Mouse (Mus musculus) thymus, adult 2 months (tissue): Measurements from ENCODE around the gene Mapk8. TPM values are rescaled to one million over a fixed set of nuclear protein-coding genes. Genes with fewer than 3 reads are reported as not detected.

Experiments
- DNase-seq: peaks from one replicate; pipeline ENCODE4 v3.0.0; 2021
- H3K27ac ChIP-seq: fragments of 200-500 bp; 2 replicates; pipeline ENCODE4 v1.5.1; 2012; ENCODE audit warnings: low read length, control low read depth; ENCODE audit not compliant: control insufficient read depth, insufficient read depth
- H3K27me3 ChIP-seq: fragments of 200-500 bp; 2 replicates; pipeline ENCODE4 v1.6.1; 2012; ENCODE audit warnings: mild to moderate bottlenecking, low read length, moderate library complexity, mixed read lengths; ENCODE audit not compliant: control insufficient read depth, insufficient read depth
- H3K36me3 ChIP-seq: fragments of 200-500 bp; 2 replicates; pipeline ENCODE4 v1.6.1; 2012; ENCODE audit warnings: mild to moderate bottlenecking, low read length, moderate library complexity; ENCODE audit not compliant: control insufficient read depth, insufficient read depth
- H3K4me1 ChIP-seq: fragments of 200-500 bp; replicated peaks from 2 replicates; pipeline ENCODE4 v1.6.1; 2012; ENCODE audit warnings: low read length; ENCODE audit not compliant: control insufficient read depth, insufficient read depth
- H3K4me3 ChIP-seq: fragments of 200-500 bp; 2 replicates; pipeline ENCODE4 v1.5.1; 2012; ENCODE audit warnings: mild to moderate bottlenecking, low read length, control low read depth, moderate library complexity; ENCODE audit not compliant: control insufficient read depth, insufficient read depth
- CTCF ChIP-seq: fragments of 200-500 bp; IDR thresholded peaks from 2 replicates; pipeline ENCODE4 v1.5.1; 2012; ENCODE audit warnings: mild to moderate bottlenecking, control low read depth, low read length, moderate library complexity, borderline replicate concordance; ENCODE audit not compliant: control insufficient read depth, poor library complexity, insufficient read depth; ENCODE audit errors: extremely low read depth
- POLR2A ChIP-seq: fragments of 200-500 bp; IDR thresholded peaks from 2 replicates; pipeline ENCODE4 v1.6.1; 2012; ENCODE audit warnings: mild to moderate bottlenecking, low read length, control low read depth, moderate library complexity; ENCODE audit not compliant: control insufficient read depth, poor library complexity, insufficient read depth; ENCODE audit errors: extremely low read depth
- WGBS: fragments of 180-500 bp; shearing (Covaris S2); methylation state at CpG from one replicate; pipeline ENCODE4 v1.1.7; 2018; 5-methylcytosine and 5-hydroxymethylcytosine counted together
- polyA plus RNA-seq: library from polyadenylated mRNA; depleted of rRNA; stranded (reverse); fragments of >200 nt; gene quantifications from 2 replicates; pipeline ENCODE4 v1.2.3, GENCODE M21; 2012

Mapk8 gene
- polyA plus RNA-seq, 1 experiment, result 11.9 TPM

DNA sequence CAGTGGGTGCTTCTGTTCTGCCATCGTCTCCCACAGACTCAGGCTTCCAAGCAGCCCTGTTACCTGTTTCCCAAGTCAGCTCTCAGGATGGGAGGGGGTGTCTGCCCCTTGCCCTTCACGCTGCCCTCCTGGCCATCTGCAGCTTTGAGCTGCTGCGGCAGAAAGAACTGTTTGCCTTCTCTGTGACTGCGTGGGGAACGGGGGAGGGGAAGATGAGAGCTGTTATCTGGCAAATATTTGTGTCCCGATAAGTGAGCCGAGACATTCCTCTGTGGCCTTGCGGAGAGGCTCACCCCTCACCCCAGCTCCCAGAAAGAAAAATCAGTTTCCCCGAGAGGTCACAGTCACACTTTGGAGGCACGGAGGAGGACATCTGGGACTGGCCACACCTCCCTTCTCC, 84.2 kb downstream of the Mapk8 start:
- WGBS, result 53% methylated on average over 10 of the region's 10 CpGs
- TF ChIP-seq CTCF (no peak), POLR2A (no peak)
- Histone ChIP-seq H3K4me1 (no peaks in the 10 kb centered on the region), H3K27ac (no peak overlapping the region), H3K36me3 (no peaks in the 10 kb centered on the region), H3K4me3 (no peak overlapping the region), H3K27me3 (no peaks in the 10 kb centered on the region)
- DNase-seq, result no peak

DNA sequence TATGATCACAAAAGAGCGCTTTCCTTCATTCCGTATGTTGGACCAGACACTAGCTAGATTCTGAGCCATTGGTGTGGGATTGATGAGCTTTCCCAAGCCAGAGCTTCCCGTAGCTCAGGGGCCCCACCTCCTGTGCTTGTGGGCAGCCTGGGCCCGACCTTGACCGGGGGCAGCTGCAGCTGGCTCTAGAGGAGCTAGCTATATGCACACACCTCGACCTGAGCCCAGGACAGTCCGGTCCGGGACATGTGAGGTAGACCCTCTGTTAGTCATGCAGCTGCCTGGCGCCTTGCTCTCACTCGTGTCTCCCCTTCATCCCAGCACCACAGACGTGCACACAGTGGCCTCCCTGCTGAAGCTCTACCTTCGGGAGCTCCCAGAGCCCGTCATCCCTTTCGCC, 84.8 kb downstream of the Mapk8 start:
- TF ChIP-seq CTCF (no peak), POLR2A (no peak)
- WGBS, result 71% methylated on average over 14 of the region's 14 CpGs
- Histone ChIP-seq H3K27me3 (no peaks in the 10 kb centered on the region), H3K36me3 (no peaks in the 10 kb centered on the region), H3K4me3 (no peak overlapping the region), H3K27ac (no peak overlapping the region), H3K4me1 (no peaks in the 10 kb centered on the region)
- no peak for DNase-seq

GRCm38 (mm10) chr14:33361546-33361945, 85.4 kb downstream of the Mapk8 start:
- Histone ChIP-seq H3K27me3 (no peaks in the 10 kb centered on the region), H3K4me3 (no peak overlapping the region), H3K4me1 (no peaks in the 10 kb centered on the region), H3K27ac (no peak overlapping the region), H3K36me3 (no peaks in the 10 kb centered on the region)
- TF ChIP-seq CTCF (no peak), POLR2A (no peak)
- 55% methylated on average over 4 of the region's 4 CpGs for WGBS
- no peak for DNase-seq

DNA sequence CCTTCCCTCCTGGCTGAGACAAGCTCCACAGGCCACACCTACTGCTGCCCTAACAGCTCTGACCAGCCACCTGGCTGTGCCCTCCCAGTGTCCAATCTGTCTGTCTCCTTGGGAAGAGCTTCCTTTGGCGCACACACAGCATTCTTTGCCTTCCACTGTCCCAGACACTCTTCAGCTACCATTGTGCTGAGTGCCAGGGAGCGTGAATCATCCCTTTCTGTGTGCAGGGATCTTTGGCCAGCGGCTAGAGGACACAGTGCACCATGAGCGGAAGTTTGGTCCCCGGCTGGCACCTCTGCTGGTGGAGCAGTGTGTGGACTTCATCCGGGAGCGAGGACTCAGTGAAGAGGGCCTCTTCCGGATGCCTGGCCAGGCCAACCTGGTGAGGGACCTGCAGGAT, 88.1 kb downstream of the Mapk8 start:
- H3K27ac ChIP-seq, result no peak overlapping the region
- H3K4me3 ChIP-seq, result no peak overlapping the region
- DNase-seq, result no peak
- WGBS, result 92% methylated on average over 8 of the region's 8 CpGs
- no peaks in the 10 kb centered on the region for H3K27me3 ChIP-seq
- H3K4me1 ChIP-seq, result no peaks in the 10 kb centered on the region; the same call in 1 of the 2 replicates
- TF ChIP-seq CTCF (no peak), POLR2A (no peak)
- no peaks in the 10 kb centered on the region for H3K36me3 ChIP-seq

GRCm38 (mm10) chr14:33357600-33358368, 89.2 kb downstream of the Mapk8 start:
- no peak overlapping the region for H3K27ac ChIP-seq
- no peak overlapping the region for H3K4me3 ChIP-seq
- no peak for TF ChIP-seq CTCF
- no peak for TF ChIP-seq POLR2A
- no peaks in the 10 kb centered on the region for H3K27me3 ChIP-seq
- WGBS, result 35% methylated on average over 12 of the region's 12 CpGs
- no peaks in the 10 kb centered on the region; the same call in 1 of the 2 replicates for H3K4me1 ChIP-seq
- no peak for DNase-seq
- no peaks in the 10 kb centered on the region for H3K36me3 ChIP-seq

- TF ChIP-seq CTCF (no peak), POLR2A (no peak)
- no peak overlapping the region for H3K27ac ChIP-seq
- 97% methylated on average over 5 of the region's 5 CpGs for WGBS
Measured at GRCm38 (mm10) chr14:33355276-33355675, 91.7 kb downstream of the Mapk8 start.

More at GRCm38 (mm10) chr14:33355276-33355675, 91.7 kb downstream of the Mapk8 start:
- no peak overlapping the region for H3K4me3 ChIP-seq
- DNase-seq, result no peak
- no peaks in the 10 kb centered on the region for H3K36me3 ChIP-seq
- H3K4me1 ChIP-seq, result no peaks in the 10 kb centered on the region; the same call in 1 of the 2 replicates
- peaks cover 3% of the 10 kb centered on the region; the same call in 1 of the 2 replicates for H3K27me3 ChIP-seq
